Mouse (Mus musculus) left cerebral cortex, adult 9 months (tissue): ENCODE data around the gene Fnbp4.
"Not testable (repeated sequence)": the region's sequence is repeated elsewhere in the genome, so short reads cannot be mapped to it uniquely, and the experiment has no call there.

ENCODE experiments used
- DNase-seq, 2 experiments: peaks; one replicate each; pipeline ENCODE4 v3.0.0; 2022; ENCODE audit warnings: low spot score in 2 of 2

The Fnbp4 gene

GRCm38 (mm10) chr2:90782901-90783486 lies 37.8 kb downstream of the Fnbp4 start:
- no peak for DNase-seq

- DNase-seq, result no peak
Measured at GRCm38 (mm10) chr2:90788126-90788525, 43.0 kb downstream of the Fnbp4 start.

GRCm38 (mm10) chr2:90808241-90809126 lies 63.3 kb downstream of the Fnbp4 start:
- DNase-seq, result no peak

- DNase-seq, result no peak
Measured at GRCm38 (mm10) chr2:90810751-90811150, 65.6 kb downstream of the Fnbp4 start.

- DNase-seq, result no peak
Measured at GRCm38 (mm10) chr2:90815266-90815665, 70.1 kb downstream of the Fnbp4 start.

GRCm38 (mm10) chr2:90816144-90816543 lies 71.0 kb downstream of the Fnbp4 start:
- no peak for DNase-seq

GRCm38 (mm10) chr2:90818710-90819109 lies 73.5 kb downstream of the Fnbp4 start:
- DNase-seq, result peak; percentile 23 to 28

GRCm38 (mm10) chr2:90820894-90821293 lies 75.7 kb downstream of the Fnbp4 start:
- DNase-seq, result no peak

GRCm38 (mm10) chr2:90822978-90823377 lies 77.8 kb downstream of the Fnbp4 start:
- DNase-seq, result no peak

- peak in 1 of 2 experiments; percentile 33 for DNase-seq
Measured at GRCm38 (mm10) chr2:90823781-90824180, 78.6 kb downstream of the Fnbp4 start.

GRCm38 (mm10) chr2:90824528-90824927 lies 79.4 kb downstream of the Fnbp4 start:
- DNase-seq, result not testable (repeated sequence)

- no peak for DNase-seq
Measured at GRCm38 (mm10) chr2:90825515-90826172, 80.5 kb downstream of the Fnbp4 start.

- no peak for DNase-seq
Measured at GRCm38 (mm10) chr2:90828739-90829138, 83.6 kb downstream of the Fnbp4 start.
